Mouse (Mus musculus) midbrain, embryonic 12.5 days (tissue): ENCODE results near the gene Timmdc1. TPM values are rescaled to one million over a fixed set of nuclear protein-coding genes. Genes with fewer than 3 reads are reported as not detected.

Experiments
- ATAC-seq: fragments of 200-750 bp; cut with Nextera tagmentation; 2 replicates; pipeline ENCODE4 v1.8.0; 2017; ENCODE audit warnings: low read depth, moderate TSS enrichment, moderate library complexity; ENCODE audit not compliant: low FRiP score
- H3K27ac ChIP-seq: fragments of 300-500 bp; sonication (generic); replicated peaks from 2 replicates; pipeline ENCODE4 v1.5.1; 2016; ENCODE audit warnings: mild to moderate bottlenecking
- H3K27me3 ChIP-seq: fragments of 300-500 bp; sonication (generic); 2 replicates; pipeline ENCODE4 v1.6.1; 2016; ENCODE audit warnings: mild to moderate bottlenecking
- H3K36me3 ChIP-seq: fragments of 300-500 bp; sonication (generic); 2 replicates; pipeline ENCODE4 v1.6.1; 2016
- H3K4me1 ChIP-seq: fragments of 300-500 bp; sonication (generic); 2 replicates; pipeline ENCODE4 v1.6.1; 2016
- H3K4me2 ChIP-seq: fragments of 300-500 bp; sonication (generic); replicated peaks from 2 replicates; pipeline ENCODE4 v1.6.1; 2016; ENCODE audit warnings: mild to moderate bottlenecking, moderate library complexity
- H3K4me3 ChIP-seq: fragments of 300-500 bp; sonication (generic); 2 replicates; pipeline ENCODE4 v1.5.1; 2016; ENCODE audit warnings: mild to moderate bottlenecking
- H3K9ac ChIP-seq: fragments of 300-500 bp; sonication (generic); replicated peaks from 2 replicates; pipeline ENCODE4 v1.6.1; 2016; ENCODE audit warnings: mild to moderate bottlenecking, moderate library complexity
- H3K9me3 ChIP-seq: fragments of 300-500 bp; sonication (generic); 2 replicates; pipeline ENCODE4 v1.6.1; 2016; ENCODE audit warnings: mild to moderate bottlenecking
- WGBS: fragments of 180-500 bp; shearing (Covaris S2); methylation state at CpG from one replicate; pipeline ENCODE4 v1.1.7; 2016; 5-methylcytosine and 5-hydroxymethylcytosine counted together
- polyA plus RNA-seq: library from polyadenylated mRNA; unstranded; fragments of >200 nt; fragmentation: Nextera tagmentation; extraction: Ambion mirVana; gene quantifications from 2 replicates; pipeline ENCODE4 v1.2.1, GENCODE M21; 2016

Gene Timmdc1
- polyA plus RNA-seq, 1 experiment from 2014 or later: 35.2 TPM

DNA sequence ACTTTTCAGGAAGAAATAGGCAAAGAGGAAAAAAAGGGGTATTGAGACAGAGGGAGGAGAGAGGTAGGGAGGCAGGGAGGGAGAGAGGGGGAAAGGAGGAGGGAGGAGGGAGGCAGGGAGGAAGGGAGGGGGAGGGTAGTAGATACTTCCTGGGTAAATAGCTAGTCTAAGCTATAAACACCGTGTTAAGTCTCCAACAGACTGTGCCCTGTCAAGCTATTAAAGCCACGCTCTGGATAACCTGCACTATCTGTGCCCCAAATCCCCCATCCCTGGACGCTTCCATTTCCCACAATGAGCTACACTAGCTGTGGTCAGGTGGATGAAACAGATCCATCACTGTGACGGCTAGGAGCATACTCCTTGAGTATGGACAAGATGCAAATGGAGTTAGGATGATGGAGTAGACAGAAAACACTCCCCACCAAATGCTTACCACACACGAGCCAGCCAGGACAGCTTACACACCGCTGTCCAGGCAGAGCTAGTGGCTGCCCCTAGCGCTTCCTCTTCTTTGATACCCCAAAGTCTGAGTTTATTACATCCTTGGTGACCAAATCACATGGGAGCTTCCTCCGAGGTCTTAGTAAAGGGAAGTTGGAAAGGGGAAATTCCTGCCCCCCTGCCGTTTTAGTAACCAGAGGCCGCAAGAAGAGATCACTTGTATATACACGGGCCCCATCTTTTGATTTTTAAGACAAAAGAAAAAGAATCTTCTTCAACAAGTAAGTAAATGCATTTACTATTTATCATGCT, 65.5 kb downstream of the Timmdc1 start:
- Histone ChIP-seq H3K4me3 (no peak overlapping the region), H3K27me3 (no peaks in the 10 kb centered on the region), H3K27ac (no peak overlapping the region), H3K4me1 (peaks cover 3% of the 10 kb centered on the region; the same call in 1 of the 2 replicates), H3K36me3 (no peaks in the 10 kb centered on the region), H3K9ac (no peak overlapping the region), H3K4me2 (no peak overlapping the region), H3K9me3 (no peaks in the 10 kb centered on the region)
- 65% methylated on average over 11 of the region's 11 CpGs for WGBS
- ATAC-seq: no peak

GRCm38 (mm10) chr16:38455511-38456418, 66.7 kb downstream of the Timmdc1 start, which contains the start of gene Cd80:
Cd80 (plus strand) TSS chr16:38455561.
- H3K4me3 ChIP-seq: no peak within 1 kb of the TSS
- no peaks in the 10 kb centered on the region for H3K36me3 ChIP-seq
- no peak within 1 kb of the TSS for H3K9ac ChIP-seq
- H3K4me2 ChIP-seq: no peak within 1 kb of the TSS
- no peak for ATAC-seq
- peaks cover 12% of the 10 kb centered on the region for H3K4me1 ChIP-seq
- H3K9me3 ChIP-seq: no peaks in the 10 kb centered on the region
- WGBS: 75% methylated on average over 17 of the region's 17 CpGs
- no peak within 1 kb of the TSS for H3K27ac ChIP-seq
- no peaks in the 10 kb centered on the region for H3K27me3 ChIP-seq

DNA sequence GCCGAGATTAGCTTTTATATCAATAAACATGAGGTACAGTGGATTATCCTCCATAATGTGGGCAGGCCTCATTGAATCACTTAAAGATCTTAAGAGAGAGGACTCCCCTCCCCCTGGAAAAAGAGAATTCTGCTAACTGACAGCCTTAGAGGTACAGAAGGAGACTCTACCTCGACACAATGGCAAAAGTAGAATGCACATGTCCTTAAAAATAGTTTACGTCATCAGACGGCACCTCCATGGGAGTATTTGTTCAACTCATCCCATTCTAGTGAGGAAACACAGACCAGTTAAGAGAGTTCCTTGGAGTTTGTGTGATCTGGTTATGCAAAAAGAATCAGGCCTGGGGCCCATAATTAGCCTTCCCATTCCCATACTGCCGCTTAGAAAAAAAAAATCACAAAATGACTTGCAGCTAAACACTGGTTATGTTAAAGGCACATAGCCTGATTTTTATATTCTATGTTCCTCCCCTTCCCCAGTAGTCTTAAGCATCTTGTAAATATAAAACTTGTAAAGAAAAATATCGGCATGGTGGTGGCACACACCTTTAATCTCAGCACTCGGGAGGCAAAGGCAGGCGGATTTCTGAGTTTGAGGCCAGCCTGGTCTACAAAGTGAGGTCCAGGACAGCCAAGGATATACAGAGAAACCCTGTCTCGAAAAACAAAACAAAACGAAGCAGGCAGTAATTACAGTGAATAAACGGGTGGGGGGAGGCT, 67.8 kb downstream of the Timmdc1 start:
- peaks cover 16% of the 10 kb centered on the region for H3K4me1 ChIP-seq
- H3K27me3 ChIP-seq: no peaks in the 10 kb centered on the region
- H3K9ac ChIP-seq: no peak overlapping the region
- H3K4me3 ChIP-seq: no peak overlapping the region
- H3K27ac ChIP-seq: no peak overlapping the region
- no peak for ATAC-seq
- H3K4me2 ChIP-seq: no peak overlapping the region
- no peaks in the 10 kb centered on the region for H3K9me3 ChIP-seq
- 83% methylated on average over 11 of the region's 11 CpGs for WGBS
- H3K36me3 ChIP-seq: peaks cover 8% of the 10 kb centered on the region

GRCm38 (mm10) chr16:38453952-38454351, 68.5 kb downstream of the Timmdc1 start:
- H3K27ac ChIP-seq: no peak overlapping the region
- H3K4me1 ChIP-seq: peaks cover 18% of the 10 kb centered on the region
- no peak overlapping the region for H3K4me3 ChIP-seq
- H3K9me3 ChIP-seq: no peaks in the 10 kb centered on the region
- no peaks in the 10 kb centered on the region for H3K27me3 ChIP-seq
- H3K36me3 ChIP-seq: peaks cover 15% of the 10 kb centered on the region
- H3K4me2 ChIP-seq: no peak overlapping the region
- H3K9ac ChIP-seq: no peak overlapping the region
- no peak for ATAC-seq
- 92% methylated on average over 4 of the region's 4 CpGs for WGBS

DNA sequence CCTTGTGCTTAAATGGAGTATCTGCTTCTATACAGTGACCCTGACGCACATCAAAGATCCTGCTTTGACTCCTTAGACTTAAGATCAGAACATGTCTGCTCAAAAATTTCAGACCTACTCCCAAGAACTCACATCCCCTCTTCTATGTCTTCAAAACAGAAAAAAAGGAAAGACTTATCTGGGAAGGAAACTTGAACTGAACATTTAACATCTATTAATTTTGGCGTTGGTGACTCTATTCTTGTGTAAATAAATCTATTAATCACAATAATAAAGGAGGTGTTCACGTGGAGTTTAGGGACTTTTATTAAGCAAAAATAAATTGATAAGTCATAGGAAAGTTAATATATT, 69.3 kb downstream of the Timmdc1 start:
- 33% methylated on average over 3 of the region's 3 CpGs for WGBS
- Histone ChIP-seq H3K4me3 (peak overlapping the region; percentile 89), H3K4me1 (peaks cover 18% of the 10 kb centered on the region), H3K4me2 (peak overlapping the region; percentile 79), H3K27ac (peak overlapping the region; percentile 77; the same call in 1 of the 2 replicates), H3K27me3 (no peaks in the 10 kb centered on the region), H3K9me3 (no peaks in the 10 kb centered on the region), H3K9ac (peak overlapping the region; percentile 89), H3K36me3 (peaks cover 23% of the 10 kb centered on the region)
- ATAC-seq: no peak

DNA sequence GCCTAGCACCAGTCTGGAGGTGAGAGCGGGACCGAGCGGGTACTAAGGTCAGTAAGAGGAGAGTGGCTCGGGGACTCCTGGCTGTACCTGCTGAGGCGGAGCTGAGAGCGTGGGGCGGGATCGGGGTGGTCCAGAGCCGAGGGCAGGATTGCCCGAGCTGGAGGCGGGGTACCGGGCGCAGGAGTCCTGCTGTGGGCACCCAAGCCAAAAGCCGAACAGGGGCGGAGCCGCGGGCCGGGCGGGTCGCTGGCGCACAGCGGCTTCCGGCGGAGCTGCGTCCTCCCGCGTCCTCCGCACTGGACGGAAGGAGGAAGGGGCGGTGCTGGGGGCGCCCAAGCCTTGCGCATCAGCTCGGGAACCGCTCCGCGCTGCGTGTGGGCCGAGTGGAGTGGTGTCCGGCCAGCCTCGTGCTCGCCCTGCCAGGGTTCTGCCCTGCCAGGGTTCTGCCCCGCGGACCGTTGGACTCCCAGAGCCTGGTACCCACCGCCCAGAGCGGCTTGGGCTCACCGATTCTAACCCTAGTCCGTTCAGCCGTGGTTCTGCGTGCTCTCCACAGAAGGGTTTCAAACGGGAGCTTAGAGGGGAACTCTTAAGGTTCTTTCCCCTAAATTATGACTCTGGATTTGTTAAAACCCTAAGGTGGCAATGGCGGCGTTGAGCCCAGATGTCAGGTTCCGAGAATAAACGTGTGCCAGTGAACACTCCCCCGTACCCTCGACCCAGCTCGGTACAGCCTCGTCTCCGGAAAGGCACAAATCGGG, 69.8 kb downstream of the Timmdc1 start, which contains the start of gene Adprh:
TSS of gene Adprh (minus strand) at position 262 of the 761 bp plus-strand sequence.
- under 1% methylated on average over 51 of the region's 61 CpGs for WGBS
- peak; percentile 99 for ATAC-seq
- no peaks in the 10 kb centered on the region for H3K9me3 ChIP-seq
- peak within 1 kb of the TSS; percentile 89 for H3K4me3 ChIP-seq
- H3K36me3 ChIP-seq: peaks cover 29% of the 10 kb centered on the region
- peak within 1 kb of the TSS; percentile 77 for H3K27ac ChIP-seq
- peak within 1 kb of the TSS; percentile 79 for H3K4me2 ChIP-seq
- peaks cover 18% of the 10 kb centered on the region for H3K4me1 ChIP-seq
- peak within 1 kb of the TSS; percentile 89 for H3K9ac ChIP-seq
- no peaks in the 10 kb centered on the region for H3K27me3 ChIP-seq

DNA sequence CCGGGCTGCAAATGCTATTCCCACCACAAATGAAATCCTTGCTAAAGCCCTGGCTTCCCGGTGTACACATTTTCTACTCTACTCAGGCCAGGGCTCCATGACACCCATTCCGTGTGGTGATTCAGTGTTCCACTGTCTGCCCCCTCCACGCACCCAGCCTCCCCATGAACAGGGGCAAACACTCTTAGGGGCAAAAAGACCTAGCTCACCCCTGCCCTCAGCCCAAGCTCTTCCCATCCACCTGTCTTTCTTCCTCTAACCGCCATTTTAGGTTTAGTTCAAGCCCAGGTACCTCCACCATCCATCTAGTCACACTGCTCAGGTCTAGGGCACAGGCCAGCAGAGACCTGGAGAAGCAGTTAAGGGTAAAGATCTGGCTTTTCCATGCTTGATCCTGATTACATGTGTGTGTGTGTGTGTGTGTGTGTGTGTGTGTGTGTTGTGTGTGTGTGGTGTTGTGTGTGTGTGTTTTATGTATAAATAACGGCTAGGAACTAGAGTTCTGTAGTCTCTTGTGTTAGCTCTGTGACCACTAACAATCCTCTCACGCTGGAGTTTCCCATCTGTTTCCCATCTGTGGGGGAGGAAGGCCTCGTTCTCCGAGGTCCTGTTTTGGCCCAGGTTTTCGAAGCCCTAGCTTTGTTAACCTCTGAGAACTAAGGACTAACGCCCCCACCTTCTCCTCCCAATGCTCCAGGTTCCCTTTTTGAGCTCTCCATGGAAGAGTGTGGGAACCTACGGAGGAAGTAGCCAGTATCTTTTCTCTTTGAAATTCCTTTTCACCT, 70.8 kb downstream of the Timmdc1 start:
- ATAC-seq: no peak
- WGBS: 48% methylated on average over 12 of the region's 12 CpGs
- H3K4me1 ChIP-seq: peaks cover 18% of the 10 kb centered on the region
- H3K9ac ChIP-seq: peak overlapping the region; percentile 89
- H3K9me3 ChIP-seq: no peaks in the 10 kb centered on the region
- H3K27me3 ChIP-seq: no peaks in the 10 kb centered on the region
- peak overlapping the region; percentile 89 for H3K4me3 ChIP-seq
- peak overlapping the region; percentile 77; the same call in 1 of the 2 replicates for H3K27ac ChIP-seq
- H3K4me2 ChIP-seq: peak overlapping the region; percentile 79
- H3K36me3 ChIP-seq: peaks cover 39% of the 10 kb centered on the region

DNA sequence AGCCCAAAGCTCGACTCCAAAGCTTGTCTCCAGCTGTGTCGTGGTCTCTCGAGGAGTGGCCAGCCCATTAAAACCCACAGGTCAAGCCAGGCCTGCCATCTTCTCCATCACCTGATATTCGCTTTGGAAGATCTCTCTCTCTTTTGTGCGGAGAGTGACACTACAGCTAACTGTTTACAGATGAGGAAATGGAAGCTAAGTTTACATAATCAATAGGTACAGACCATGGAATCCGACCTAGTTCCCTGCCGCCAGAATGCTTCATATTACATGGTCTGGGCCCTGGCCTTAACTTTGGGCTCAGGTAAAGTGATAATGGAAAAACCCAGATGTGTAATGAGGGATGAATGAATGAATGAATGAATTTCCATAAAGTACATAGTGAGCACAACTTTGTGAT, 71.8 kb downstream of the Timmdc1 start:
- H3K36me3 ChIP-seq: peaks cover 48% of the 10 kb centered on the region

DNA sequence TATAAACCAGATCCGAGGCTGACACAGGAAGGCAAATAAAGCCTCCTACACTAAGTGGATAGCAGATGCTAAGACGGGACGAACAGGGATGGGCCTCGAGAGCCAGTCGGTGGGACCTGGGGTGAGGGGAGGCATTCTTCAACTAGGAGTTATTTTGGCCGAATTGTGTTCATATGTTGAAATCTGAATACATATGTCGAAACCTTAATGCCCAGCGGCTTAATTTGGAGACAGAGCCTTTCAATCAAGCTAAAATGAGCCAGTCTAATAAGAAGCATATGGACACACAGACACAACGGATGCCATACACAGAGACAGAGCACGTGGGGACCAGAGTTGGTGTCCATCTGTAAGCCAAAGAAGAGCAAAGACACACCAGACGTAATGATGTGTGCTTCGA, 74.0 kb downstream of the Timmdc1 start:
- no peak overlapping the region for H3K27ac ChIP-seq
- H3K27me3 ChIP-seq: no peaks in the 10 kb centered on the region
- ATAC-seq: no peak
- H3K9ac ChIP-seq: no peak overlapping the region
- 94% methylated on average over 12 of the region's 12 CpGs for WGBS
- peaks cover 70% of the 10 kb centered on the region for H3K36me3 ChIP-seq
- no peaks in the 10 kb centered on the region for H3K9me3 ChIP-seq
- no peak overlapping the region for H3K4me3 ChIP-seq
- H3K4me2 ChIP-seq: no peak overlapping the region
- peaks cover 18% of the 10 kb centered on the region for H3K4me1 ChIP-seq

More for the DNA sequence above, 71.8 kb downstream of the Timmdc1 start:
- H3K9me3 ChIP-seq: no peaks in the 10 kb centered on the region
- no peak overlapping the region for H3K4me3 ChIP-seq
- no peaks in the 10 kb centered on the region for H3K27me3 ChIP-seq
- H3K4me2 ChIP-seq: no peak overlapping the region
- no peak for ATAC-seq
- H3K9ac ChIP-seq: no peak overlapping the region
- no peak overlapping the region for H3K27ac ChIP-seq
- 89% methylated on average over 7 of the region's 7 CpGs for WGBS
- H3K4me1 ChIP-seq: peaks cover 18% of the 10 kb centered on the region
